Mouse (Mus musculus) cerebellum, postnatal 14 days (tissue): Measurements from ENCODE around the gene Mfng.

Experiments used
- DNase-seq, 2 experiments: peaks; one replicate each; pipeline ENCODE4 v3.0.0; 2021; ENCODE audit warnings: mixed read lengths in 2 of 2

Mfng gene

GRCm38 (mm10) chr15:78773290-78773729, at the start of gene Mfng:
Mfng (minus strand) TSS chr15:78773475.
- DNase-seq: peak; percentile 42 to 56

- no peak for DNase-seq
Measured at GRCm38 (mm10) chr15:78816074-78816391, 42.8 kb upstream of the Mfng start.

- DNase-seq: no peak
Measured at GRCm38 (mm10) chr15:78815314-78816073, 42.2 kb upstream of the Mfng start.

- DNase-seq: no peak
Measured at GRCm38 (mm10) chr15:78813603-78814002, 40.3 kb upstream of the Mfng start.

- no peak for DNase-seq
Measured at GRCm38 (mm10) chr15:78810146-78810545, 36.9 kb upstream of the Mfng start.

GRCm38 (mm10) chr15:78809739-78810138, 36.5 kb upstream of the Mfng start:
- no peak for DNase-seq

GRCm38 (mm10) chr15:78808980-78809379, 35.7 kb upstream of the Mfng start:
- no peak for DNase-seq

GRCm38 (mm10) chr15:78807141-78807540, 33.9 kb upstream of the Mfng start:
- no peak for DNase-seq

- DNase-seq: no peak
Measured at GRCm38 (mm10) chr15:78806614-78807013, 33.3 kb upstream of the Mfng start.

- DNase-seq: no peak
Measured at GRCm38 (mm10) chr15:78805351-78805750, 32.1 kb upstream of the Mfng start.

GRCm38 (mm10) chr15:78804326-78804725, 31.1 kb upstream of the Mfng start:
- DNase-seq: no peak

- peak; percentile 36 to 40 for DNase-seq
Measured at GRCm38 (mm10) chr15:78803499-78803900, 30.2 kb upstream of the Mfng start.

- no peak for DNase-seq
Measured at GRCm38 (mm10) chr15:78802776-78803391, 29.6 kb upstream of the Mfng start, which contains the start of gene Card10. Card10 (minus strand) TSS chr15:78803042.

GRCm38 (mm10) chr15:78801971-78802741, 28.9 kb upstream of the Mfng start:
- no peak for DNase-seq

GRCm38 (mm10) chr15:78801571-78801970, 28.3 kb upstream of the Mfng start:
- no peak for DNase-seq

- DNase-seq: peak; percentile 76
Measured at GRCm38 (mm10) chr15:78799029-78799428, 25.8 kb upstream of the Mfng start.

- DNase-seq: no peak
Measured at GRCm38 (mm10) chr15:78797060-78797329, 23.7 kb upstream of the Mfng start.

- peak; percentile 69 to 83 for DNase-seq
Measured at GRCm38 (mm10) chr15:78796196-78797059, 23.2 kb upstream of the Mfng start.

GRCm38 (mm10) chr15:78790990-78791389, 17.7 kb upstream of the Mfng start:
- DNase-seq: no peak

GRCm38 (mm10) chr15:78790451-78790850, 17.2 kb upstream of the Mfng start:
- DNase-seq: no peak

- no peak for DNase-seq
Measured at GRCm38 (mm10) chr15:78789721-78790323, 16.5 kb upstream of the Mfng start.

- no peak for DNase-seq
Measured at GRCm38 (mm10) chr15:78788042-78788441, 14.8 kb upstream of the Mfng start.
